Mouse (Mus musculus) hindbrain, postnatal 0 days (tissue): ENCODE measurements around the gene Mnt. TPM values are rescaled to one million over a fixed set of nuclear protein-coding genes. Genes with fewer than 3 reads are reported as not detected.
A peak's percentile ranks its signal among the peaks of the same experiment; 100 is the strongest.

Experiments used
- ATAC-seq: fragments of 200-750 bp; cut with Nextera tagmentation; 2 replicates; pipeline ENCODE4 v1.8.0; 2017; ENCODE audit warnings: mild to moderate bottlenecking, moderate TSS enrichment, moderate library complexity
- DNase-seq: peaks from one replicate; pipeline ENCODE4 v3.0.0-alpha.2; 2015; ENCODE audit warnings: low spot score
- H3K27ac ChIP-seq: fragments of 300-500 bp; sonication (generic); 2 replicates; pipeline ENCODE4 v1.5.1; 2014; ENCODE audit warnings: mild to moderate bottlenecking
- H3K27me3 ChIP-seq: fragments of 300-500 bp; sonication (generic); 2 replicates; pipeline ENCODE4 v1.6.1; 2014; ENCODE audit warnings: low read length, mixed read lengths; ENCODE audit not compliant: insufficient read depth
- H3K36me3 ChIP-seq: fragments of 300-500 bp; sonication (generic); 2 replicates; pipeline ENCODE4 v1.6.1; 2014; ENCODE audit warnings: low read length, mixed read lengths; ENCODE audit not compliant: insufficient read depth
- H3K4me1 ChIP-seq: fragments of 300-500 bp; sonication (generic); 2 replicates; pipeline ENCODE4 v1.6.1; 2014; ENCODE audit warnings: antibody characterized with exemption, low read length, mixed read lengths; ENCODE audit not compliant: insufficient read depth
- H3K4me2 ChIP-seq: fragments of 300-500 bp; sonication (generic); 2 replicates; pipeline ENCODE4 v1.6.1; 2014; ENCODE audit warnings: low read depth, mild to moderate bottlenecking, low read length, moderate library complexity, mixed read lengths
- H3K4me3 ChIP-seq: fragments of 300-500 bp; sonication (generic); 2 replicates; pipeline ENCODE4 v1.5.1; 2014; ENCODE audit warnings: low read length
- H3K9ac ChIP-seq: fragments of 300-500 bp; sonication (generic); replicated peaks from 2 replicates; pipeline ENCODE4 v1.6.1; 2014; ENCODE audit warnings: mild to moderate bottlenecking, low read length, moderate library complexity, mixed read lengths
- H3K9me3 ChIP-seq: fragments of 300-500 bp; sonication (generic); 2 replicates; pipeline ENCODE4 v1.6.1; 2016; ENCODE audit warnings: low read length, mixed read lengths
- CTCF ChIP-seq: IDR thresholded peaks from 2 replicates; pipeline ENCODE4 v1.5.1; 2016; ENCODE audit warnings: antibody characterized with exemption, control low read depth, low read depth
- WGBS: fragments of 180-500 bp; shearing (Covaris S2); extraction: QIAGEN DNeasy Blood & Tissue Kit; methylation state at CpG from one replicate; pipeline ENCODE4 v1.1.7; 2014; 5-methylcytosine and 5-hydroxymethylcytosine counted together
- polyA plus RNA-seq: library from polyadenylated mRNA; unstranded; fragments of >200 nt; fragmentation: Nextera tagmentation; extraction: Ambion mirVana; gene quantifications from 2 replicates; pipeline ENCODE4 v1.2.1, GENCODE M21; 2015
- total RNA-seq: library from RNA; depleted of rRNA; stranded (reverse); fragments of >200 nt; gene quantifications from 2 replicates; pipeline ENCODE4 v1.2.3, GENCODE M21; 2014

Mnt gene
- total and polyA plus RNA-seq, 2 experiments from 2014 or later: 8.4 to 18.5 TPM

- H3K9ac ChIP-seq: no peak overlapping the region
- no peak for DNase-seq
- H3K27me3 ChIP-seq: no peaks in the 10 kb centered on the region
- H3K27ac ChIP-seq: no peak overlapping the region
- no peaks in the 10 kb centered on the region for H3K9me3 ChIP-seq
- H3K36me3 ChIP-seq: peaks cover 37% of the 10 kb centered on the region; the same call in 1 of the 2 replicates
- no peak overlapping the region for H3K4me2 ChIP-seq
- WGBS: 27% methylated on average over 11 of the region's 11 CpGs
- TF ChIP-seq CTCF: peak; percentile 67
- ATAC-seq: no peak
- peaks cover 7% of the 10 kb centered on the region for H3K4me1 ChIP-seq
- no peak overlapping the region for H3K4me3 ChIP-seq
Measured at GRCm38 (mm10) chr11:74863471-74863870, 32.8 kb downstream of the Mnt start.

GRCm38 (mm10) chr11:74864421-74864820 is 33.7 kb downstream of the Mnt start:
- no peak overlapping the region for H3K4me3 ChIP-seq
- no peaks in the 10 kb centered on the region for H3K27me3 ChIP-seq
- H3K4me2 ChIP-seq: no peak overlapping the region
- DNase-seq: no peak
- peaks cover 7% of the 10 kb centered on the region for H3K4me1 ChIP-seq
- no peak for ATAC-seq
- 84% methylated on average over 9 of the region's 9 CpGs for WGBS
- no peak overlapping the region for H3K9ac ChIP-seq
- no peak overlapping the region for H3K27ac ChIP-seq
- H3K36me3 ChIP-seq: peaks cover 39% of the 10 kb centered on the region; the same call in 1 of the 2 replicates
- no peaks in the 10 kb centered on the region for H3K9me3 ChIP-seq
- no peak for TF ChIP-seq CTCF

GRCm38 (mm10) chr11:74865252-74865651 is 34.5 kb downstream of the Mnt start:
- no peaks in the 10 kb centered on the region for H3K27me3 ChIP-seq
- peaks cover 35% of the 10 kb centered on the region; the same call in 1 of the 2 replicates for H3K36me3 ChIP-seq
- no peak overlapping the region for H3K9ac ChIP-seq
- H3K4me2 ChIP-seq: no peak overlapping the region
- H3K4me1 ChIP-seq: peaks cover 7% of the 10 kb centered on the region
- DNase-seq: no peak
- no peak overlapping the region for H3K27ac ChIP-seq
- H3K9me3 ChIP-seq: no peaks in the 10 kb centered on the region
- no peak for ATAC-seq
- TF ChIP-seq CTCF: no peak
- WGBS: 79% methylated on average over 9 of the region's 9 CpGs
- no peak overlapping the region for H3K4me3 ChIP-seq

GRCm38 (mm10) chr11:74866640-74867039 is 35.9 kb downstream of the Mnt start:
- Histone ChIP-seq H3K36me3 (peaks cover 32% of the 10 kb centered on the region; the same call in 1 of the 2 replicates), H3K4me1 (peaks cover 11% of the 10 kb centered on the region), H3K9me3 (no peaks in the 10 kb centered on the region), H3K4me3 (no peak overlapping the region), H3K4me2 (no peak overlapping the region), H3K9ac (no peak overlapping the region), H3K27me3 (no peaks in the 10 kb centered on the region), H3K27ac (peak overlapping the region; percentile 15; the same call in 1 of the 2 replicates)
- ATAC-seq: peak; percentile 70
- no peak for TF ChIP-seq CTCF
- peak; percentile 86 for DNase-seq
- 46% methylated on average over 4 of the region's 4 CpGs for WGBS

- peaks cover 11% of the 10 kb centered on the region for H3K4me1 ChIP-seq
- H3K27ac ChIP-seq: peak overlapping the region; percentile 15; the same call in 1 of the 2 replicates
- no peaks in the 10 kb centered on the region for H3K27me3 ChIP-seq
- DNase-seq (peak; percentile 41), ATAC-seq (peak; percentile 51)
- no peak for TF ChIP-seq CTCF
- no peaks in the 10 kb centered on the region for H3K9me3 ChIP-seq
- no peak overlapping the region for H3K9ac ChIP-seq
- H3K36me3 ChIP-seq: peaks cover 27% of the 10 kb centered on the region; the same call in 1 of the 2 replicates
- H3K4me2 ChIP-seq: no peak overlapping the region
- no peak overlapping the region for H3K4me3 ChIP-seq
- 44% methylated on average over 2 of the region's 2 CpGs for WGBS
Measured at GRCm38 (mm10) chr11:74867181-74867580, 36.5 kb downstream of the Mnt start.

- peaks cover 25% of the 10 kb centered on the region; the same call in 1 of the 2 replicates for H3K36me3 ChIP-seq
- DNase-seq (no peak), ATAC-seq (no peak)
- H3K4me2 ChIP-seq: no peak overlapping the region
- no peak overlapping the region for H3K27ac ChIP-seq
- WGBS: 76% methylated on average over 13 of the region's 13 CpGs
- H3K4me3 ChIP-seq: no peak overlapping the region
- no peaks in the 10 kb centered on the region for H3K9me3 ChIP-seq
- no peak overlapping the region for H3K9ac ChIP-seq
- H3K27me3 ChIP-seq: no peaks in the 10 kb centered on the region
- no peak for TF ChIP-seq CTCF
- H3K4me1 ChIP-seq: peaks cover 11% of the 10 kb centered on the region
Measured at GRCm38 (mm10) chr11:74868046-74868760, 37.5 kb downstream of the Mnt start.

GRCm38 (mm10) chr11:74869603-74870002 is 38.9 kb downstream of the Mnt start:
- Histone ChIP-seq H3K9ac (no peak overlapping the region), H3K4me3 (no peak overlapping the region), H3K9me3 (no peaks in the 10 kb centered on the region), H3K4me2 (no peak overlapping the region), H3K36me3 (peaks cover 19% of the 10 kb centered on the region; the same call in 1 of the 2 replicates), H3K27me3 (no peaks in the 10 kb centered on the region), H3K4me1 (peaks cover 11% of the 10 kb centered on the region), H3K27ac (peak overlapping the region; percentile 16; the same call in 1 of the 2 replicates)
- DNase-seq (peak; percentile 22), ATAC-seq (no peak)
- no peak for TF ChIP-seq CTCF
- WGBS: 69% methylated on average over 6 of the region's 6 CpGs
